Mouse (Mus musculus) myocyte (in vitro differentiated cells): ENCODE results near the gene Orc5.

Experiments used
- CEBPB ChIP-seq: IDR thresholded peaks from 2 replicates; pipeline ENCODE4 v1.6.1; 2011; ENCODE audit warnings: mild to moderate bottlenecking, moderate library complexity; ENCODE audit not compliant: poor library complexity, insufficient read depth, severe bottlenecking
- E2F4 ChIP-seq: IDR thresholded peaks from one replicate; pipeline ENCODE4 v1.6.1; 2011; ENCODE audit warnings: mild to moderate bottlenecking, control low read depth, moderate library complexity; ENCODE audit not compliant: insufficient read depth
- MAX ChIP-seq: IDR thresholded peaks from one replicate; pipeline ENCODE4 v1.6.1; 2011; ENCODE audit warnings: low read depth, mild to moderate bottlenecking, control low read depth
- MYOD1 ChIP-seq, 3 experiments: IDR thresholded peaks; one replicate each; pipeline ENCODE4 v1.6.1; 2011; ENCODE audit warnings: control low read depth in 2 of 3, low read depth in 2 of 3, mild to moderate bottlenecking in 2 of 3, moderate library complexity in 1 of 3; ENCODE audit not compliant: insufficient read length in 2 of 3, control insufficient read depth in 1 of 3
- POLR2A ChIP-seq: IDR thresholded peaks from one replicate; pipeline ENCODE4 v1.6.1; 2011; ENCODE audit warnings: low read depth, mild to moderate bottlenecking, control low read depth, moderate library complexity; ENCODE audit not compliant: insufficient read length
- POLR2AphosphoS2 ChIP-seq: IDR thresholded peaks from one replicate; pipeline ENCODE4 v1.6.1; 2011; ENCODE audit warnings: low read depth, control low read depth; ENCODE audit not compliant: insufficient read length
- TCF12 ChIP-seq: IDR thresholded peaks from one replicate; pipeline ENCODE4 v1.6.1; 2011; ENCODE audit warnings: mild to moderate bottlenecking, control low read depth; ENCODE audit not compliant: poor library complexity, insufficient read depth, severe bottlenecking
- TCF3 ChIP-seq: IDR thresholded peaks from one replicate; pipeline ENCODE4 v1.6.1; 2011; ENCODE audit warnings: low read depth, control low read depth; ENCODE audit not compliant: insufficient read length
- USF1 ChIP-seq: IDR thresholded peaks from one replicate; pipeline ENCODE4 v1.6.1; 2011; ENCODE audit warnings: low read depth, mild to moderate bottlenecking, control low read depth, moderate library complexity

DNA sequence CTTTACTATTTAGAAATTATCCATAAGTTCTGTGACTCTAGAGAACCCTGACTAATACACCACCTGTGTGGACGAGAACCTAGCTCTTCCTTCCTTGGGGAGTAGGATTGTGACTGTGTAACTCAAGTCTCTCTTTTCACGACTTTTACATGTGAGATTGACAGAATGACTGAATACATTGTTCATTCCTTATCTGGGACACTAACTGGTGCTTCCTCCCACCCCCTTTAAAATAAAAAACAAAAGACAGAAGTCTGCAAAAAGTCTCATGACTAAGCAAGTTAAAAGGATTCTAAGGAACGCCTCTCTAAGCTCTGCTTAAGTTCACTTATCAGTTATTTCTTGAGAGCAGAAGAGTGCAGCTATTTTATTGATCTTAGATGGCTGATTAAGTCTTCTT lies 22.2 kb upstream of the Orc5 start:
- TF ChIP-seq TCF3 (no peak), POLR2AphosphoS2 (no peak), CEBPB (no peak), POLR2A (no peak), USF1 (no peak), TCF12 (no peak), MYOD1 (IDR thresholded peaks at IDR 0.05; ENCODE audit: control insufficient read depth in 1 of 3, insufficient read length in 2 of 3, low read depth in 2 of 3) (no peak), MAX (no peak), E2F4 (no peak)
